9 mouse cellular contexts compared by ENCODE assay signal in genomic region chr4:56990215-56990584, GRCm38 (mm10). TPM values are rescaled to one million over a fixed set of nuclear protein-coding genes. Genes with fewer than 3 reads are reported as not detected.
A peak's percentile ranks its signal among the peaks of the same experiment; 100 is the strongest.
DNase-seq lines count a peak whose midpoint lies in the region; ATAC-seq lines count a peak whose summit lies in the region.
"Had no signal": no experiment of that assay in that cellular context is flagged by ENCODE, and none has a peak within 500 bp of the region (broad histone marks: within the 10 kb centered on the region; RNA-seq: fewer than 3 reads in every experiment).

TSS of gene Frrs1l (minus strand) at chr4:56990391.

- no peak for DNase-seq in heart, postnatal 10 days
- DNase-seq in adrenal gland, postnatal 36 days, result peak; percentile 12 to 26
- DNase-seq in forebrain, embryonic 11.5 days (ENCODE audit: low spot score), result peak; percentile 73
- peak; percentile 67 to 80 for DNase-seq in layer of hippocampus, postnatal 10 days (ENCODE audit: low spot score in 2 of 2)
- DNase-seq in c-Kit-positive CD71-positive TER-119-positive erythroid progenitor cells, embryonic 14.5 days (ENCODE audit: low spot score), result no peak
- no peak for DNase-seq in urinary bladder, postnatal 10 days (ENCODE audit: low spot score)

- under 1% methylated on average over 44 of the region's 44 CpGs for WGBS in heart, embryonic 15.5 days
- WGBS in forebrain, embryonic 11.5 days, result under 1% methylated on average over 36 of the region's 44 CpGs
- WGBS in midbrain, embryonic 12.5 days, result under 1% methylated on average over 36 of the region's 44 CpGs

- peak within 1 kb of the TSS; percentile 62 for H3K4me3 ChIP-seq in heart, embryonic 15.5 days
- H3K4me3 ChIP-seq in forebrain, embryonic 11.5 days (ENCODE audit: low read depth, low read length), result peak within 1 kb of the TSS; percentile 73
- H3K4me3 ChIP-seq in midbrain, embryonic 12.5 days, result peak within 1 kb of the TSS; percentile 73

- no peaks in the 10 kb centered on the region for H3K36me3 ChIP-seq in heart, embryonic 15.5 days
- no peaks in the 10 kb centered on the region for H3K36me3 ChIP-seq in forebrain, embryonic 11.5 days (ENCODE audit: control insufficient read depth, insufficient read depth, low read length)
- no peaks in the 10 kb centered on the region for H3K36me3 ChIP-seq in midbrain, embryonic 12.5 days
- H3K36me3 ChIP-seq: G1E had no signal

- peaks cover 44% of the 10 kb centered on the region for H3K27me3 ChIP-seq in heart, embryonic 15.5 days
- H3K27me3 ChIP-seq in forebrain, embryonic 11.5 days (ENCODE audit: control insufficient read depth, insufficient read depth, low read length), result peaks cover 7% of the 10 kb centered on the region; the same call in 1 of the 2 replicates
- peaks cover 28% of the 10 kb centered on the region for H3K27me3 ChIP-seq in midbrain, embryonic 12.5 days

- H3K4me2 ChIP-seq in heart, embryonic 15.5 days, result peak within 1 kb of the TSS; percentile 99
- peak within 1 kb of the TSS; percentile 98 for H3K4me2 ChIP-seq in forebrain, embryonic 11.5 days (ENCODE audit: low read depth, low read length, severe bottlenecking)
- peak within 1 kb of the TSS; percentile 92 for H3K4me2 ChIP-seq in midbrain, embryonic 12.5 days (replicated peaks)

- intact Hi-C loops in heart, postnatal 10 days (cut with DNase I), result no loop called here

- ATAC-seq in heart, embryonic 15.5 days (replicated peaks; ENCODE audit: insufficient number of reproducible peaks, insufficient read depth, low FRiP score, low read depth), result 0 out of 2 replicates have a peak, but pooled peaks have one; percentile 43
- ATAC-seq in forebrain, embryonic 11.5 days (replicated peaks; ENCODE audit: low FRiP score), result peak; percentile 85
- ATAC-seq in midbrain, embryonic 12.5 days (ENCODE audit: low FRiP score, low read depth), result peak; percentile 84

- peak within 1 kb of the TSS; percentile 55 for H3K9ac ChIP-seq in heart, embryonic 15.5 days
- peak within 1 kb of the TSS; percentile 71 for H3K9ac ChIP-seq in forebrain, embryonic 11.5 days (ENCODE audit: low read length)
- H3K9ac ChIP-seq in midbrain, embryonic 12.5 days (replicated peaks), result peak within 1 kb of the TSS; percentile 75

- peaks cover 11% of the 10 kb centered on the region for H3K4me1 ChIP-seq in heart, embryonic 15.5 days (replicated peaks)
- no peaks in the 10 kb centered on the region for H3K4me1 ChIP-seq in forebrain, embryonic 11.5 days (replicated peaks; ENCODE audit: control insufficient read depth, insufficient read depth, low read length)
- H3K4me1 ChIP-seq in midbrain, embryonic 12.5 days, result peaks cover 7% of the 10 kb centered on the region; the same call in 1 of the 2 replicates

- no peaks in the 10 kb centered on the region for H3K9me3 ChIP-seq in heart, embryonic 15.5 days (replicated peaks)
- H3K9me3 ChIP-seq in forebrain, embryonic 11.5 days (ENCODE audit: control insufficient read depth, low read length), result no peaks in the 10 kb centered on the region
- H3K9me3 ChIP-seq in midbrain, embryonic 12.5 days, result peaks cover 5% of the 10 kb centered on the region; the same call in 1 of the 2 replicates

- no peak within 1 kb of the TSS for H3K27ac ChIP-seq in heart, embryonic 15.5 days
- no peak within 1 kb of the TSS for H3K27ac ChIP-seq in forebrain, embryonic 11.5 days (ENCODE audit: low read depth, low read length)
- 0 out of 2 replicates have a peak within 1 kb of the TSS, but pooled peaks have one; percentile 5 for H3K27ac ChIP-seq in midbrain, embryonic 12.5 days (replicated peaks)

RNA-seq across cellular contexts. Expression of gene Frrs1l, which starts in this region (rescaled TPM):
- polyA plus RNA-seq in heart, embryonic 15.5 days (2015; fragmentation: Nextera tagmentation; extraction: Ambion mirVana), result 0.28 and 0.38 TPM in 2 replicates
- total RNA-seq in heart, postnatal 10 days (2021), result under 1 TPM in 1 of 2 experiments, not detected in 1; 0.05 TPM
- under 1 TPM; 0.23 to 0.40 TPM for total RNA-seq in adrenal gland, postnatal 36 days (2021)
- polyA plus RNA-seq in forebrain, embryonic 11.5 days (2014; fragmentation: Nextera tagmentation; extraction: Ambion mirVana), result 5.3 and 5.4 TPM in 2 replicates
- 100 to 1,000 TPM; 111 to 129 TPM for total RNA-seq in layer of hippocampus, postnatal 10 days (2021)
- 7.6 and 11.6 TPM in 2 replicates for polyA plus RNA-seq in midbrain, embryonic 12.5 days (2016; fragmentation: Nextera tagmentation; extraction: Ambion mirVana)
- polyA plus RNA-seq: G1E had no signal

Comparison
In these comparisons a context has a peak if more than half of its experiments do, and no peak if none do; other contexts are left out.
1. RNA of gene Frrs1l (total RNA-seq): 111 to 129 TPM in layer of hippocampus, postnatal 10 days; 0.23 to 0.40 TPM in adrenal gland, postnatal 36 days and 0.05 TPM in heart, postnatal 10 days; every median in the first group is over 10 times any median in the second.
2. Peak in ATAC-seq, H3K4me3 ChIP-seq, H3K9ac ChIP-seq and H3K4me2 ChIP-seq in heart, embryonic 15.5 days; RNA of the gene not detected or under 1 TPM.
3. Peak in DNase-seq in adrenal gland, postnatal 36 days; RNA of the gene not detected or under 1 TPM.
4. DNase-seq: peak in forebrain, embryonic 11.5 days (single experiment) and layer of hippocampus, postnatal 10 days (2 of 2); none in heart, postnatal 10 days (0 of 2), c-Kit-positive CD71-positive TER-119-positive erythroid progenitor cells, embryonic 14.5 days (single experiment) and urinary bladder, postnatal 10 days (single experiment).
5. Peak in every context shown above with its lines, with median percentiles within 50 percentile points of each other: ATAC-seq, H3K4me2 ChIP-seq, H3K4me3 ChIP-seq and H3K9ac ChIP-seq.